Mouse (Mus musculus): ENCODE measurements around the gene Gabarap.

DNA sequence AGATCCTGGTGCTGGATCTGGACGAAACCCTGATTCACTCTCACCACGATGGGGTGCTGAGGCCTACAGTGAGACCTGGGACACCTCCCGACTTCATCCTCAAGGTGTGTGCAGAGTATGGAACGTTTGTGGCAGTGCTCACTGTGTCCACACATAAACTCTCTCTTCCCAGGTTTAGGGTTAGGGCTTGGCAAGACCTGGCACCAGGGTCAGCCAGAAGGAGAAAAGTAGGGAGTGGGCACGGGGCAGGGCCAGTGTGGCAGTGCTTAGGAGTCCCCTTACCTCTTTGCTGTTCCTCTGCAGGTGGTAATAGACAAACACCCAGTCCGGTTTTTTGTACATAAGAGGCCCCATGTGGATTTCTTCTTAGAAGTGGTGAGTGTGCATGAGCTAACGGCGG is 6.5 kb upstream of the Gabarap start:
- TF ChIP-seq CHD2 (IDR thresholded peaks at IDR 0.05; ENCODE audit: low read length) (no peak), CHD1 (IDR thresholded peaks at IDR 0.05; ENCODE audit: low read depth, low read length) (no peak), CTCF (IDR thresholded peaks at IDR 0.05 in 2 of 3, conservative IDR thresholded peaks at IDR 0.05 in 1 of 3; ENCODE audit: control insufficient read depth in 1 of 3, insufficient read depth in 1 of 3, low read depth in 2 of 3, low read length in 3 of 3, poor library complexity in 1 of 3, severe bottlenecking in 1 of 3) (no peak), ZC3H11A (IDR thresholded peaks at IDR 0.05; ENCODE audit: low read depth, low read length) (no peak), TAL1 (IDR thresholded peaks at IDR 0.05; ENCODE audit: low read length) (no peak), E2F4 (IDR thresholded peaks at IDR 0.05; ENCODE audit: borderline replicate concordance, low read depth, low read length) (no peak), POLR2A (IDR thresholded peaks at IDR 0.05; ENCODE audit: control insufficient read depth in 1 of 2, insufficient read depth in 1 of 2, low read depth in 1 of 2, low read length in 2 of 2, poor library complexity in 1 of 2) (no peak), EP300 (IDR thresholded peaks at IDR 0.05; ENCODE audit: low read depth in 1 of 2, low read length in 2 of 2) (no peak), MAX (IDR thresholded peaks at IDR 0.05; ENCODE audit: low read length) (no peak), JUND (IDR thresholded peaks at IDR 0.05; ENCODE audit: low read depth, low read length) (no peak)
